Mouse (Mus musculus) lung, postnatal 14 days (tissue): ENCODE measurements around the gene Rps28.
A peak's percentile ranks its signal among the peaks of the same experiment; 100 is the strongest.
"Not testable (repeated sequence)": the region's sequence is repeated elsewhere in the genome, so short reads cannot be mapped to it uniquely, and the experiment has no call there.

Experiments
- DNase-seq: peaks from one replicate; pipeline ENCODE4 v3.0.0; 2021

The Rps28 gene

GRCm38 (mm10) chr17:33824084-33824996 is at the start of gene Rps28, which contains the start of gene Ndufa7:
TSS of gene Rps28 (minus strand) at chr17:33824562.
TSS of gene Ndufa7 (plus strand) at chr17:33824572.
- peak; percentile 99 for DNase-seq

DNA sequence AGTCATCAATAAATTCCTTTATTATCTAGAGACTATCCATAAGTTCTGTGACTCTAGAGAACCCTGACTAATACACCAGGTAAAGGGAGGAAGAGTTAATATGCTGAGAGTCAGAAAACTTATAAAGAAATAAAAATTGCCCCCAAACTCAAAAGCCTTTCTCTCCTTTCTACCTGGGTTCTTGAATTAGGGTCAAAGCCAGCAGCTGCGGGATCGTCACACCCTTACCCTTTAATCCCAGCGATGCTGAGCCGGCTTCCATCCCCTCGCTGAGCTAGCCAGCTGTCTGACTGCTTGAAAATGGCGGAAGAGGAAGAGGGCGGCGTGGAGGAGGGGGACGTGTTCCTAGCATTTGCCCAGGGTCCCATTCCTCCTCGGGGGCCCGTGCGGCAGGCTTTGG is 49.2 kb upstream of the Rps28 start, which contains the start of gene Gm7029:
TSS of gene Gm7029 (plus strand) at position 301 of the 400 bp plus-strand sequence.
- not testable (repeated sequence) for DNase-seq

- peak; percentile 53 for DNase-seq
These were observed 41.1 kb upstream of the Rps28 start for GRCm38 (mm10) chr17:33865330-33866030.

- DNase-seq = no peak
These were observed 33.5 kb upstream of the Rps28 start for GRCm38 (mm10) chr17:33857816-33858215.

- no peak for DNase-seq
These were observed 27.0 kb upstream of the Rps28 start for GRCm38 (mm10) chr17:33851331-33851730.

DNA sequence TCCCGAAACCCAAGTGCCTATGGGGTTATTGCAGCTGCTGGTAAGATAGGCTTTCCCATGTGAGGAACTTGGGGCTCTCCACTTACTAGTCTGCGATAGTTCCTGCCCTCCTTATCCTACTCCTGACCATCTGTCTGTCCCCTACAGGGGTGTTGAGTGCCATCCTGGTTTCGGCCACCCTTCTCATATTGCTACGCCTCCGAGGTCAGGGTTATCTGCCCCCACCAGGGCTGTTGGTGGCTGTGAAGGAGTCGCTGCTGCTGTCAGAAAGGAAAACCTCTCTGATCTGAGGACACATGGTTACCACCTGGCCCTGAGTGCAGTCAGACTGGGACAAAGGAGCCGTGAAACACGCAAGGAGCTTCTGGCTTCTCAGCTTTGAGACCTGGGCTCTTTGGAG is 23.8 kb upstream of the Rps28 start:
- DNase-seq = no peak

DNA sequence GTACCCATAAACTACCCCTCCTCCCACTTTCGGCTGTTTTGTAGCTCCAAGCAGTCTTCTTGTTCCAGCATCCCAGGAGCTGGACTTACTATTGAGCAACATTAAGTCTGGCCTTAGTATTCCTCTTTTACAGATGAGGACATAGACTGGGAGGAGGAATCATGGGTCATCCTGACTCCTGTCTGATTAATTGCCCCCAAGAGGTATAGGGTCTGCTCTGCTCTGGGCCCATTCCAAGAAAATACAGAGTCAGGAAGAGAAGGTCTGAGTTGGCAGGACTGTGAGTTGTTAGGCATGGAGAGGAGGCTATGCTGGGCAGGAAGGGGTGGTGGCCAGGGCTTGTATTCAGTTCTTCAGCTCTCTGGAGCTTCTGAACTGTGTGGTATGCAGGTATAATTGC is 19.8 kb upstream of the Rps28 start:
- DNase-seq = no peak

GRCm38 (mm10) chr17:33842966-33843795 is 18.8 kb upstream of the Rps28 start, which contains the start of gene Cd320:
TSS of gene Cd320 (plus strand) at chr17:33843091.
- peak; percentile 91 for DNase-seq

DNA sequence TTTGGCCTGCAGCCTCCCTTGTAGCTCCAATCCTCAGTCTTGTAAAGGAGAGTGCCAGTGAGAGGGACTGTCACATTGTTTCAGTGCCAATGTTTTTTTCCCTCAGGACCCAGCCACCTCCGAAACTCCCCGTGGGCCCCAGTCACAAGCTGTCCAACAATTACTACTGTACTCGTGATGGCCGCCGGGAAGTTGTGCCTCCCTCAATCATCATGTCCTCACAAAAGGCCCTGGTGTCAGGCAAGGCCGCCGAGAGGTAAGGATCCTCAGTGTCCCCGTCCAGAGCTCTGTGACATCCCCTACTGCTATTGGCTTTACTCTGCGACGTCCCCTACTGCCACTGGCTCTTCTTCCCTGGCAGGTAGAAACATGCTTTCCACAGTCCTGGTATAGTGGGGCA is 5.2 kb upstream of the Rps28 start:
- no peak for DNase-seq

DNA sequence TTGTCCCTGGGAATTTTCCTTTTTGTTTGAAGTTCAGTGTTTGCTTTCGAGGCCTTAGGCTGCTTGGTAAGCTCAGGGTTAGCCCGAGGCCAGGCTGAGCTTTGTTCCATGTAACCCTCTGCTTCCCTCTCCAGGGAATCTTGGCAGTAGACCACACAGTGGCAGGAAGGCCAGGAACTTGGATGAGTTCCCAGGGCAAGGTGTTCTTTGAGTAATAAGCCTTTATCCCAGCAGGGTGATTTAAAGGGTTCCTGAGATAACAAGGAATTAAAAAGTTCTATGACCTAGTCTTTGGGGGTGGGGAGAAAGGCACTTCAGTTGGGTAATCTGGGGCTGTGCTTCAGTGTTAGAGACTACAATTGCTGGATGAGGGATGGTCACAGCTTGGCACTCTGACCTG is 4.5 kb upstream of the Rps28 start:
- peak; percentile 74 for DNase-seq

GRCm38 (mm10) chr17:33826850-33827249 is 2.5 kb upstream of the Rps28 start:
- peak; percentile 81 for DNase-seq

- DNase-seq = no peak
These were observed 1.1 kb upstream of the Rps28 start for GRCm38 (mm10) chr17:33825462-33825861.

DNA sequence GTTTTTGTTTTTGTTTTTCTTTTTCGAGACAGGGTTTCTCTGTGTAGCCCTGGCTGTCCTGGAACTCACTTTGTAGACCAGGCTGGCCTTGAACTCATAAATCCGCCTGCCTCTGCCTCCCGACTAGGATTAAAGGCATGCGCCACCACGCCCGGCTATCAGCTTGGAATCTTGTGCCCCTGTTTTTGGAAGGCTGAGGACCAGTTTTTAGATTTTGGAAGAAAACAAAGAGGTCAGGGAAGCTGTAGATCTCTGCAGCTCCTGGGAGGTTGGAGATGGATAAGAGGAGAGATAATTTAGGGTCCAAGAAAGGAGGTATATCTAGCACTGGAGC is 602 bp upstream of the Rps28 start:
- DNase-seq = not testable (repeated sequence)

- DNase-seq = not testable (repeated sequence)
These were observed 1.2 kb downstream of the Rps28 start for GRCm38 (mm10) chr17:33823171-33823570.

- no peak for DNase-seq
These were observed 1.9 kb downstream of the Rps28 start for GRCm38 (mm10) chr17:33822436-33822959.

DNA sequence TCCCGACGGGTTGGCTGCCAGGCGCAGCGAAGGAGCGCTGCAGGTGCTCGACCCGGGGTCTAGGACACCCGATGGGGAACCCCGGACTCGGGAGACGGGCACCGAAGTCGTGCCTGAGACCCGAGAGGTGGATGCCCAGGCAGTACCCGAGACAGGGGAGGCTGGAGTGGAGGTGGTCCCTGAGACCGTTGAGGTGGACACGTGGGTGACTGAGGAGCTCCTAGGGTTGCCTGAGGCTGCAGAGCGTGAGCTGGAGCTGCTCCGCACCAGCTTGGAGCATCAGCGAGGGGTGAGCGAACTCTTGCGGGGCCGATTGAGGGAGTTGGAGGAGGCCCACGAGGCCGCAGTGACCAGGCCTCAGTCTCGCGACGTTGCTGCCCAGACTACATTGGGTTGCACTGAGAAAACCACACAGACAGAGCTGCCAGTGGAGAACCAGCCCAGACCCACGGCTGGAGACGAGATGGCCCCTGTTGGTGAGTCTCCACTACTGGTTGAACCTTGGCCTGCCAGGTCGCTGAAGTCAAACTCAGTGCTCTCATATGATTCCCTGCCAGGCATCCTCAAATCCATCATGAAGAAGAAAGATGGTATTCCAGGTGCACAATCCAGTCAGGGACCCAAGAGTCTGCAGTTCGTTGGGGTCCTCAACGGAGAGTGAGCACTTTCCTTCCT is 6.3 kb downstream of the Rps28 start:
- DNase-seq = no peak

- peak; percentile 88 for DNase-seq
These were observed 7.0 kb downstream of the Rps28 start for GRCm38 (mm10) chr17:33817184-33817968.

DNA sequence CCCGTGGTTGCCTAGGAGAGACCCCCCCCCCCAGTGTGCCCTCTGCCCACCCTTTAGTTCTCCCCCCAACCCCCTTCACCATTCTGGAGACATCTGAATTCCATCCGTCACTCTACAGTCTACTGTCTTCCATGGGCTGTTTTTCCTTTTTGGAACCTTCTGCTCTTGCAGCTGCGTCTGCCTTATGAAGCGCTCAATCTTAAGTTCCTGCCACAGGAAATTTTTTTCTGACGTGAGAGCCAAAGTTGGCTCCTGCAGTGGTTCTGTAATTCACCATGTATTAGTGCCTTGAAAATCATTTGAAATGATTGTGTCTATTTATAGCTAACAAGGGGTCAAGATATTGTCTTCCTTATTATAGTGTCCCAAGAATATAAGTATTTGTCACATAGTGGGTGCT is 7.8 kb downstream of the Rps28 start:
- no peak for DNase-seq

DNA sequence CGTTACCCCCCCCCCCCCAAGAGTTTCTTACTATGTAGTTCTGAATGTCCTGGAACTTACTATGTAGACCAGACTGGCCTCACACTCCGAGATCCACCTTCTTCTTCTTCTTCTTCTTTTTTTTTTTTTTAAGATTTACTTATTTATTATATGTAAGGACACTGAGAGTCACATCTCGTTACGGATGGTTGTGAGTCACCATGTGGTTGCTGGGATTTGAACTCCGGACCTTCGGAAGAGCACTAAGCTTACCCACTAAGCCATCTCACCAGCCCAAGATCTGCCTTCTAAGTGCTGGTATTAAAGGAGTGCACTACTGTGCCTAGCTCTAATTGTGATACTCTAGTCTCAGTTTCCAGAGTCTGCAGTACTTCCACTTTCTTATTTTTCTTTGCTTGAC is 9.0 kb downstream of the Rps28 start:
- no peak for DNase-seq

DNA sequence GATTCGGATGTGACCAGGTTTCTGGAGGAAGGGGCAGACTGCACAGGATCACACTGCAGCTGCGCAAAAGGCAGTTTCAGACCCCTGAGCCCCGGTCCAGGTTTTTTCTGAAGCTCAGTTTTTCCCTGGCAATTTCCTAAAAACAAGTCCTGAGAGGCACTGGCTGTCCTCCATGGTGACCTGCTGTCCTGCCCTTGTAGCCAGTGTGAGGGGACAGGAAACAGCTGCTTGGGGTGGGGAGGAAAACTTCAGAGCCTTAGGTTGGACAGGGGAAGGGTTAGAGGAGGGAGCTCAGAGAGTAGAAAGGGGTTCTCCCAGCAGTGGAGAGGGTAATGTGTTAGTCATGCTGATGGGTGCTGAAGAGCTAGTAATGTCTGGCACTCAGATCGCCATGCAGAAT is 11.4 kb downstream of the Rps28 start:
- peak; percentile 84 for DNase-seq

DNA sequence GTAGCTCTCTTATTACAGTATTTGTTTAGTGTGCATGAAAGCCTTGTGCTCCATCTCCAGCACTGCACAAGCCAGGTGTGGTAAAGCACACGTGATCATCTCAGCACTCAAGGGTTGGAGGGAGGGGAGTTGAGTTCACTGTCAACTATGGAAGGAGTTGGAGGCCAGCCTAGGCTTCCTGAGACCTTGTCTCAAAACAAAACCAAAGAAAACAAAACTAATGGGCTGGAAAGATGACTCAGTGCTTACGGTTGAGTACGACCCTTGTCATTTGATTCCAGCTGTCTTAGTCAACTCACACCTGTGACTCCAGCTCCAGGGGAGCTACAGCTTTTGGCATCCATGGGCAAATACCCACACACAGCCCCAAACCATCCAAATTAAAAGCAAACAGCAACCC is 11.9 kb downstream of the Rps28 start:
- DNase-seq = peak; percentile 44
